Mouse (Mus musculus) frontal cortex, adult (tissue): ENCODE measurements around the gene Rpa3.

Source experiments
- ATAC-seq: cut with Nextera tagmentation; 2 replicates; pipeline ENCODE4 v1.9.2; 2017; ENCODE audit warnings: mild to moderate bottlenecking, moderate library complexity, mixed read lengths; ENCODE audit not compliant: low TSS enrichment

Gene Rpa3

DNA sequence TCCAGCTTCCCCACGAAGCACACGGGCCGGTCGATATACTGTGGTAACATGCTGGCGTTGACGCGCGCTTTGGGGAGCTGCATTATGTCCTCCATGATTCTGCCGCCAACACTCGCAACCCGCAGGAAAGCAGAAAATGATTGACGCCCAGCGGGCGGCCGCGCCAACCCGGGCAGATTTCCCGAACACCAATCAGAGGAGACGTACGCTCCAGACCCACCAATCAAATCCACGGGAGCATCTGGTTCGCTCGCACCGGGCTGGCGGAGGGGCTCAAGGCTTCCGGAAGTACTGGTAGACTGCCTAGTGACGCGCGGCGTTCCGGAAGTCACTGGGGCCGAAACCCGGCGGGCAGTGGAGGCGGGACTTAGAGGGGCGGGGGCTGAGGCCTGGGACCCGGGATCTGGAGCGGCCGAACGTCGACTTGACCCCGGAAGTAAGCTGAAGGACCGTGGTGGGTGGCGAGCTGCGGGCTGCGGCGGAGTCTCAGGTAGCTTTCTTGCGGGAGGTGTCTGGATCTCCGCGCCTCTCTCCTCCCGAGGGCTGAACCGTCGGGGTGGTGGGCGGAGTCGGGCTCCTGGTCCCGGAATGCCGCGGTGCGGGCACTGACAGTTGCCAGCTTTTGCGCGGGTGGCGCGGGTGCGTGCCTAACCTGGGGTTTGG, at the start of gene Rpa3, which contains the start of the genes Umad1 and Gm45062:
Gene Rpa3 (minus strand): TSS at position 170 of the 663 bp plus-strand sequence.
Gene Umad1 (plus strand): TSS at position 285 of the 663 bp plus-strand sequence.
Gene Gm45062 (plus strand): TSS at position 447 of the 663 bp plus-strand sequence.
- ATAC-seq, result peak; percentile 98

DNA sequence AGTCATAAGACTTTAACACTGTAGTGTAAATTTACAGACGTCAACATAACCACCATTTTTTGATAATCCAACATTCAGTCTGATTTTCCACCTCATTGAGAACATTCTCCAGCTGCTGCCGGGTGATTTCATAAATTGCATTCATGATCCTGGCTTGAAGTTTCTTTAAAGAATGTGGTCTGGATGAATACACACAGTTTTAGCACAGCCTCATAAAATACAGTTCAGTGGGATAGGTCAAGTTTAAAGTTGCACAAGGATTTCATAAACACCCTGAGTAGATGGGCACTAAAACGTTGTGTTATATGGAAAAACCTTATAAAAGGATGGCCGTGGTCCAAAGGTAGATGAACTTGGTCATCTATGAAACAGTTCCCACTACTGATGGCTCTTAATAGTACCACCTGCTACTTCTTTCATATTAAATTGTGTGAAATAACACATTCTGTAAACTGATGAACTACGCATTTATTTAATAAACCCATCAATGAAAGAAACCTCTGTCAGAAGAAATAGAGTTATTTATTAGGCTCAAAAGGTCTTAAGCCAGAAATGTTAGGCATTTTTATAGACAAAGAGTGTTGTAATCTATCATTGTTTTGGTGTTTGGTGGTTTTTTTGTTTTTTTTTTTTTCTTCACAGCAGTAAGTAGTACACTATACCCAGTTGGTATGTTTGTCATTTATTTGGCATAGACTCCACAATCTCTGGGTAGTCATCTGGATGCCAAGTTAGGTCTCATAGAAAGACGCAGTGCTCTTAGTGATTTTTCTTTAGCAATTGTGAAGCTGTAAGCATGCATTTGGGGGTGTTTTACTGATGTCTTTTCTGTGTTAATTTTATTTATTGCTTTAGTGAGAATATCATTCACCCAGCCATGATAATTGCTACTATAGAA, 49.2 kb upstream of the Rpa3 start:
- ATAC-seq, result no peak

DNA sequence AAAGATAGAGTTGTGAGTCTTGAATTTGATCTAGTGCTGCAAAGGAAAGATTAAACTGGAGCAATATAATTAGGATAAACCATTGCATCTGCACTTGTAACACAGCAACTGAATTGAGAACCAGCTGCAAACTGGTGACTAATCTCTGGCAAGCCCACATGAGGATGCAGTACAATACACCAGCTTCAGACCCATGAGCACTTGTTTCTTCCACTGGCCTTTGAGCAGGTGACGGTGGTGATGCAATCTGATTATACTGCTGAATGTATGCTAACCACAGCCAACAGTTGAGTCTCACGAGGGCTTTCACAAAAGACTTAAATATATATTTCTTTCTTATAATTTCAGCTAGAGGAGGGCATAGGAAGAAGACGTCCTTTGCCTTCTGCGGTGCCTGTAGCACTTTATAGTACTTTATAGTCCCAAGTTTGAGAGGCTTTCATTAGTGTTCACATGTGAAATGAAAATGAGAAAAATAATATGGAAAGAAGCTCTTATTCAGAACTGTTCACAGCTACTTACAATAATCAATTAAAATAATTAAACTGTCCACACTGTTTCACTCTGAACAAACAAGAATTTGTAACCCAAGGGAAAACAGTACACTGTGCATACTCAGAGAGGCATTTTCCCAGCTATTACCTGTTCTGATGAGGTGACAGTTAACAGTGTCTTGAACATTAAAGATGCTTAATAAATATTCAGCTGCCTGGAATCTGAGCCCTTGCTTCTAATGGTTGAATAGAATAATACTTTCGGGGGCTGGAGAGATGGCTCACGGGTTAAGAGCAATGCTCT, 40.3 kb upstream of the Rpa3 start:
- peak; percentile 74 for ATAC-seq

DNA sequence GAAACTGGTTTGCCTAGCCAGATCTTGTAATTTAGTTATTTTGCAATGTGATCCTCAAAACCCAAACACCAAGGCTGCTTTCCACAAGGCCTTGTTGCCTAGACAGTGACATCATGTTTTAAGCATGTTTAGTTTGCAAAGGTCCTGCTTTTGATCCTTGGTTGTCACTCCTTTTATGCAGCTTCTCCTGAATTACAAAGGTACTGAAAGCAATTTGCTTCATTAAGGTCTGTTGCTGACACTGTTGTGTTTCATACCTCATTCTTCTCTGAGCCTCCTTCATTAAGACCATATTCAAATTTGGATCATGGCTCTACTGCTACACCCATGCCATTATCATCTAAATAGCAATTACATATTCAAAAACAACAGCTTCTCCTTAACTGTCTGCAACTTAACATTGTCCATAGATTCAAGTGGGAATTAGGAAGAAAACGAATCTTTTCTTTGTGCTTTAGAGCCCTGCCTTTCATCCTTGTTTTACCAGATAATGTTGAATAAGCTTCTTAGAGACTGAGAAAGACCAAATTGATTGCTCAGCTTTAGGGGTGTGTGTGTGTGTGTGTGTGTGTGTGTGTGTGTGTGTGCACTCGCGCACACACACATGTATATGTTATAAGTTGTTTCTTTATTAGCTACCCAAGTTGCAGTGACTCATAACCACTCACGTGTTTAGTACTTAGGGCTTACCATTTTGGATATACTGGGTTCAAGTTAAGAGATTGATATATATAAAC, 35.2 kb upstream of the Rpa3 start:
- no peak for ATAC-seq

GRCm38 (mm10) chr6:8288755-8289580, 30.0 kb upstream of the Rpa3 start:
- ATAC-seq, result peak; percentile 74

DNA sequence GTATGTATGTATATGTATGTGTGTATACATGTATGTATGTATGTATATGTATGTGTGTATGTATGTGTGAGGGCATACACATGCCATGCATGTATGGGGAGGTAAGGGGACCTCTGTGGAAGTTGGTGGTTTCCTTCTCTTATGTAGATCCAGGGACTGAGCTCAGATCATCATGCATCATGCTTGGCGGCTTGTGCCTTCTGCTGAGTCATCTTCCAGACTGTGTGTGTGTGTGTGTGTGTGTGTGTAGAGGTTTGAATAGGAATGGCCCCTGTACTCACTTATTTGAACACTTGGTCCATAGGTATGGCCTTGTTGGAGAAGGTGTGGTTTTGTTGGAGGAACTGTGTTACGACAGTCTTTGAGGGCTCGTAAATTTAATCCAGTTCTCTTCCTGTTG, 27.2 kb upstream of the Rpa3 start:
- no peak for ATAC-seq

- no peak for ATAC-seq
These were observed 26.5 kb upstream of the Rpa3 start for GRCm38 (mm10) chr6:8285401-8285960.

- ATAC-seq, result no peak
These were observed 24.3 kb upstream of the Rpa3 start for GRCm38 (mm10) chr6:8283255-8283654.

GRCm38 (mm10) chr6:8278426-8279002, 19.5 kb upstream of the Rpa3 start:
- no peak for ATAC-seq

- no peak for ATAC-seq
These were observed 17.5 kb upstream of the Rpa3 start for GRCm38 (mm10) chr6:8276431-8276830.

- ATAC-seq, result peak; percentile 95
These were observed 16.1 kb upstream of the Rpa3 start for GRCm38 (mm10) chr6:8275098-8275497.

GRCm38 (mm10) chr6:8274387-8275054, 15.5 kb upstream of the Rpa3 start:
- peak; percentile 38 for ATAC-seq

GRCm38 (mm10) chr6:8271047-8271446, 12.1 kb upstream of the Rpa3 start:
- no peak for ATAC-seq

DNA sequence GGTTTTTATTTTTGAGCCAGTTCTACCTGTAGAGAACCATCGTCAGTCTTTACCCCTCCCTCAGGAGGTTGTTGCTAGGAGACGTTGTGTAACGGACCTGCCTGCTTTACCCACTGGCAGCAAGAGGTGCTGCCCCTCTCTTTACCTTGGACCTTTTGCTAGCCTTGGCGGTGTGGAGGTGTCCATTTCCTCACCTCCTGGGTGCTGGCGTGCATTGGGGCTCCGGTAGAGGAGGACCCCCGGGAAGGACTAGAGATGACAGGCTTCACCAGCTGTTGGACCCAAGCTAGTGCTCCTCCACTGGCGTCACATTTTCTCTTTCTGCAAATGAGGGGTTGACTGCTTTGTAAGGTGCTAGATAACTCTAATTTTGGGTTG, 683 bp upstream of the Rpa3 start:
- ATAC-seq, result peak; percentile 60

GRCm38 (mm10) chr6:8258316-8258715, 657 bp downstream of the Rpa3 start:
- ATAC-seq, result no peak

DNA sequence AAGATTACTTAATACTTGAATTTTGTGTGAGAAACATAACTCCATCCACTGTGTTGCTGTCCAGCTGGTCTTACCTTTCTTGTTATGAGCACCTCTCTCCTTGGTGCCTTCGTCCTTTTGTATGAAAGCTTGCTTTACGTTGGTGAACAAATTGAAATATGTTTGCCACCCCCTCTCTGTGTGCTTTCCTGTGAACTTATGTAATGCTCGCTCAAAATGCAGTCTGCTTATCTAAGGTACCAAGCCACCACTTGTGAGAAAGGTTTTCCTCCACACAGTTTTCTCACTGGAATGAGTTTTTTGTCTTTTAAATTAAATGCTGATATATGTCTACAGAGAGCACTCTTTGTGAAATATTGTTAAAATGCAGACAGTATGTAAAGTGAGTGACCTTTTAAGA, 30.4 kb downstream of the Rpa3 start:
- peak; percentile 83 for ATAC-seq

DNA sequence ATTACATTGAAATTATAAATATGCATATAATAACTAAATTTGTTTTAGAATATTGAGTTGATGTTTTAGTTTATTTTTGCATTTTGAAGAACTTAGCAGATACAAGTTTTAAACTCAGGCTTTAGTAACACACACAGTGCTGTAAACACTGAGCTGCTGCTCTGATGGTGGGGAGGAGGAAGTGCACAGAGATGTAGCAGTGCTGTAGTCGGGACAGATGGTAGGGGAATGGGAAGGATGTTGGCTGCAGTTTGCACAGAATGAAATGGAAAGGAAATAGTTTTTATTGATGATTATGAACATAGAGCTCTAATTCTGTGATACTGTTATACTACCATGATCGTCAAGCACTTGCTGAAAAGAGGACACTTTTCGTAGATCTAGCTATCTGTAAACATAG, 31.9 kb downstream of the Rpa3 start:
- ATAC-seq, result peak; percentile 72

- ATAC-seq, result no peak
These were observed 48.3 kb downstream of the Rpa3 start for GRCm38 (mm10) chr6:8210661-8211060.

DNA sequence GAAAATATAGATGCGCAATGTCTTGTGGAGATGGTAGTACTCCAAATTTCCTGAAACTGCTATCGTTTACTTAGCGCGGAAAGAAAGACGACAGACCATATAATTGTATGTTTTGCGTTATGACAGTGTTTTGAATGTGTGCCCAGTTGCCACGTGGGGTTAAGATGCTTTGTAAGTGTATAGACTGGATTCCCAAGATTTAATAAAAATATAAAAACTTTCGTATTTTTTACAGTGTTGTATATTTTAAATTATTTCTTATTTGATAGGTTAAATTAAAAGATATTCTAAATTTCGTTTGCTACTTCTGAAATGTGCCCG, 49.1 kb downstream of the Rpa3 start:
- ATAC-seq, result no peak
